Mouse (Mus musculus): Measurements from ENCODE around the gene Cd69.

Cd69 gene

DNA sequence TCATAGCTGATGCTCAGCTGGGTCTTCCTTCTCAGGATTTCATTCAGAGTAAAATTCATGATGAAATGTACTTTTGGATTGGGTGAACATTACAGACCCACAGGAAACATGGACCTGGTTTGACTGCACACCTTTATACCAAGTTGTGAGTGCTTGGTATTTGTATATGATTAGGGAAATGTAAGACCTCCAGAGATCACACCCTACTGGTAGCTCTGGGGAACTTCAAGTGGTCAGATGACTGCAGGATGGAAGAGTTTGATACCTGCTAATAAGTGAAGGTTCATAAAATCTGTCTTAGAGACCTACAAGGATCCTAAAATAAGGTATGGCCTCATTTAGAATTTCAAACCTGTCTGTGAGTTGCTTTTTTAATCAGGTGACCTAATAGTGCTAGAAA is 27.0 kb downstream of the Cd69 start:
- in situ Hi-C loops (cut with MboI) = loop anchor here (10.0 kb wide), 1 partner anchor 153 kb away; no protein-coding TSS in a partner anchor

DNA sequence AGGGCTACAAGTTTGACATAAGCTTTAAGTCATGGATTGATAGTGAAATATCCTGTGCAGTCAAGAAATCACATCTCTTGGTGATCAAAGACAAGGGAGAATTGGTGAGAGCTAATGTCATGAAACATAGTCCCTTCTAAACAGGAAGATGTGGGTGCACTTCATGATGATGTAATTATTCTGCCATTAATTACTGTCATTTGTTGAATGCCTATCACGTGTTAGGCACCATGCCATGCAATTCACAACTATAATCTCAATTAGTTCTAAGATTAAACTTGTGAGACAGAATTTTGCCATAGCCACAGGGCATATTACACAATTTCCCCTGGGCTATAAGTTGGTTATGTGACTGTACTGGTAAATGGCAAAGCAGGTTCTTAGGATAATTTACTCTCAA is 28.2 kb downstream of the Cd69 start:
- in situ Hi-C loops (cut with MboI) = loop anchor here (10.0 kb wide), 1 partner anchor 152 kb away; no protein-coding TSS in a partner anchor

DNA sequence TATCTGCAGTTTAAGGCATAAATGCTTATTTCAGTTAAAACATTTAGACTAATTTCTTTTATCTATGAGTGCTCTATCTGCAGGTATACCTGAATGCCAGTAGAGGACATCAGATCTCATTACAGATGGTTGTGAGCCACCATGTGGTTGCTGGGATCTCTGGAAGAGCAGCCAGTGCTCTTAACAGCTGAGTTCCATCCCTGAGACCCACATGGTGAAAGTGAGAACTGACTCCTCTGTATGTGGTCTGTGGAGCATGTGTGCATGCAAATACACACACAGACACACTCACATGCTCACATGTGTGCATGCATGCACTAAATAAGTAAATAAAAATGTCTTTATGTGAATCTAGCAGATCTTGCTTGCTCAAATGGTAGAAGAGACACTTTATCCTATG is 29.4 kb downstream of the Cd69 start:
- in situ Hi-C loops (cut with MboI) = loop anchor here (10.0 kb wide), 1 partner anchor 151 kb away; no protein-coding TSS in a partner anchor

DNA sequence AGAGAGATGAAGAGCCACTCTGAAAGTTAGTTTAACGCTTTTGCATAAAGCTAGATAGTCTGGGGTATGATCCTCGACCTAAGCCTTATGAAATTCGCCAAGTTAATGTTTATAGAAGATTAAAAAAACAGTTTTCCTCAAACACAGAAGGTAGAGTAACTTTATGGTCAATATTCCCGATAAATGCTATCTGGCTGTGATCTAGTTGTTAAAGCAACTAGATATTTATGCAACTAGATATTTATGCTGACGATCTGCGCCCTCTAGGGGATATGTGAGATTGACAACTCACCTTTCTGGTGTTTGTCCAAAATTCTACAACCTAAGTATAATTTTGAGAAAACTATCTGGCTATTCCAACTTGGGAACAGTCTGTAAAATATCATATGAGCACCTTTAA is 33.3 kb downstream of the Cd69 start:
- in situ Hi-C loops (cut with MboI) = loop anchor here (5.0 to 10.0 kb wide), 2 partner anchors 147 to 390 kb away; no protein-coding TSS in a partner anchor

DNA sequence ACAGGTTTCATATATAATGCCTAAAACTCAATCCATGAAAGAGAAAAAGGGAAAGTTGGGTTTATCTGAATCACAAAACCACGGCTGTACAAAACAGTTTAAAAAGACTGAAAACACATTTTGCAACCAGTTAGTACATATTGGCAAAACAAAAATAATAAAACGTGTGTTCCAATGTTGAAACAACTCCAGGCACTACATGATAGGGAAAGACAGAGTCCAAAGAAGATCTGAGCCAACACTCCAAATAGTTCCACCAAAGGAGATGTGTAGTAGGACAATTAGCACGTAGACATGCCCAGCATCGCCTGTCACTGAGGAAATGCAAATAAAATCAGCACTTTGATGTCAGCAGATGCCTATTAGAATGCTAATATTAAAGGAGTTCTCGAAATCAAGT is 33.8 kb downstream of the Cd69 start:
- in situ Hi-C loops (cut with MboI) = loop anchor here (5.0 to 10.0 kb wide), 2 partner anchors 147 to 389 kb away; no protein-coding TSS in a partner anchor

DNA sequence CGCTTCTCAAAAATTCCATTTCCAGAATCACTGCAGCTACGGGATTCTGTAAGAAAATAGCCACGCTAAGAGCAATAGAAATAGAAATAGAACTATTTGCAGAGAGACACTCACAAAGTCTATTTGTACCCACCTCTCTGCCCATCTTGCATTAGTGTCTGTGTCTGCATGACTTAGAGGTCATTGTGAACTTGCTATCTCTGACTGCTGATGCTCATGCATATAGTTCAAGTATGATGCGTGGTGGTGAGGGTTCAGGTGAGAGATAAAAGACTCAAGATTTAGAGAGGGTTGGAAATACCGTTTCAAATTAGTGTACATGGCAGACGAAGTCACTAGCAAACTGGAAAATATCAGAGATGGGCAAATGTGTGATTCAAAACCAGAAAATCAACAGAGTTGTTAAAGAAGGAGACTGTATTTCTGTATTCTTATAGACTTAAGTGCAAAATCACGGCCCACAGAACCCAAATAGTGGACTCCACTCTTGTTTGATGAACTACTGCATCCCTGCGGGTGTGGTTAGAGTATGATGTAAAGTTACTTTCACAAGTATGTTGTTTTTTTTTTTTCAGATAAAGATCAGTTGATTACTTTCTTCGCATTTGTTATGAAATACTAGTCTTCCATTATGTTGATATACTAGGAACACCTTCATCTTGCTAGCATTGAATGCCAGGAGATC is 35.5 kb downstream of the Cd69 start:
- in situ Hi-C loops (cut with MboI) = loop anchor here (5.0 to 10.0 kb wide), 3 partner anchors 55 to 387 kb away; partner anchors contain the start of gene Clec2d

DNA sequence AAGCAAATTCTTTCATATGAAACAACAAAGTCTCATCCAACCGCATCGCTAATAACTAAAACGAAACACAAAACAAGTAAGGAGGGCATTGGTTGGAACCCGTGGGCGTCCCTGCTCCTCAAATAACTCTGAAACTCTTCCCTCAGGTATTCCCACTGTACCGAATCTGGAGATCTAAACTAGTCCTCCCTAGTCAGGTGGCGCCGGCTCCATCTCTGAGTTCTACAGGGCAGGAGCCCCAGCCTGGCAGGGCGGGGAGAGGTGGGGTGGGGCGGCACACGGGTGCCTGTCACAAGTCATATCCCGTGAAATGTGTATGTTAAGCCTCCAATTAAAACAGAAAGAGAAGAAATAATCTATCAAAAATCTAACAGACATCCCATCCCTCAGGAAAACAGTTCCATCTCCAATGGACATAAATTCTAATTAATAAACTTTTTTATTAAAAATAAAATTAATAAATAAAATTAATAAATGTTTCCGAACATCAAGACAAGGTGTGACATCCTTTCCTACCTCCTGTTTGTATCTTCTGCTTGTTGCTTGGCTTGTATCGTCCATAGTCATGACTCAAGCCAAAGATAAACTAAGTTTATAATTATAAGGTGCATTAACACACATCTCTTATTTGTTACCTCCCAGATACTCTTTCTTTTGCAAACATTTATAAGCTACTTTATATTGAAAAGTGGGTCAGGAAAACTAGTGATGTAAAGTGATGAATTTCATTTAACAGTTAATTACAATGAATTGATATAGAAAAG is 36.8 kb downstream of the Cd69 start:
- in situ Hi-C loops (cut with MboI) = loop anchor here (10.0 kb wide), 1 partner anchor 54 kb away; the partner anchor contains the start of gene Clec2d

DNA sequence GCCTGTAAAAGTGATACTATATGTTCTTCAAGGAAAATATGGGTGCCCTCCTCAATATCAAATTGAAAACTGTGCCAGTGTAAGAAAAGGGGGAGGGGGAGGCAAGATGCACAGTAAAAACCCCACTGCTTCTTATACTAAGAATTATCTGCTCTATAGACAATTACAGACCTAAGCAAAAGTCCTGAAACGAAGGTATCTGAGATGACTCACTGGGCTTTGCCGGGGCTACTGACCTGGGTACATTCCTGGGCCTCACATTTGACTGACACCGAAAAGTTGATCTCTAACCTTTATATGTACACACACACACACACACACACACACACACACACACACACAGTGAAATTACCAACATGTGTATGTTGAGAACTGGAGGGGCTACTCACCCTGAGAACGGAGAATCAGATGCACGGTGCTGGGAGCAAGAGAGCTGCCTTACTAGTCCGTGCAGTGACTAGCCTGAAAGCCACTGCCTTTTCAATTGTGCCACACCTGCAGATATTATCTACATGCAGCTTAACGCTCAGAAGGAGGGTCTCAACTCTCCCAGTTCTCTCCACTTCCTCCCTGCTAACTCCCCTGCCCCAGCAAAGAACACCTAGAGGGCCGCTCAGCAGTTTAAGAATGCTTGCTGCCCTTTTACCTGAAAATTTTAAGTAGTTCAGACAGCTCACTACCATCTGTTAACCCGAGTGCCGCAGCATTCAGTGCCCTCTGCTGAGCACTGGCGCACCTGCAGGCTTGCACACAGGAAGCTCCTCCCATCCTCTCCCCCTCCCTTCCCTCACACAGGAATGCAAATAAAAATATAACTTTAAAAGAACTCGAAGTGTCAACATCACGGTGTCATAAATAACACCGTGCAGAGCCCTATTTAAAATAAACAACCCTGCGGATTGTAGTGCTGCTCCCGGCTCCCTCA is 37.6 kb downstream of the Cd69 start:
- in situ Hi-C loops (cut with MboI) = loop anchor here (10.0 kb wide), 1 partner anchor 53 kb away; the partner anchor contains the start of gene Clec2d

DNA sequence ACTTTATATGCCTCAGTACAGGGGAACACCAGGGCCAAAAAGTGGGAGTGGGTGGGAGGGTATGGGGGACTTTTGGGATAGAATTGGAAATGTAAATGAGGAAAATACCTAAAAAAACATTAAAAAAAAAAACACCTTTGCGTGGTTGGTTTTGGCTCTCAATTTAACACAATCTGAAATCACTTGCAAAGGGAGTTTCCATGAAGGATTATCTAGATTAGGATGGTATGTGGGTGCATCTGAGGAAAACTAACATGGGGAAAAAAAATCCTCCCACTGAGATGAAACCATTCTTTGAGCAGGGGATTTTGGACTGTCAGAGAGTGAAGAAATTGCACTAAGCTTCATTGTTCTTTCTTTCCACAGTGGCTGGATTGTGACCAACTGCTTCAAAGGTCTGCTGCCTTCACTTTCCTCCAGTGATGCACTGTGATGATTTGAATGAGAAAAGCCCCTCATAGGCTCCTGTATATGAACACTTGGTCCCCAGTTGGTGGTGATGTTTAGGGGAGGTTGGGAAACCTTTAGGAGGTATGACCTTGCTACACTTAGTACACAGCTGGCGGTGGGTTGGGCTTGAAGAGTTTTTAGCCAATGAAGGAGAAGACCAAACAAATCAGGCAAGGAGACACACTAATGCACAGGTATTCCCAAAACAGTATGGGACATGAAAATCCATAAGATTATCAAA is 38.4 kb downstream of the Cd69 start:
- in situ Hi-C loops (cut with MboI) = loop anchor here (10.0 kb wide), 1 partner anchor 52 kb away; the partner anchor contains the start of gene Clec2d

DNA sequence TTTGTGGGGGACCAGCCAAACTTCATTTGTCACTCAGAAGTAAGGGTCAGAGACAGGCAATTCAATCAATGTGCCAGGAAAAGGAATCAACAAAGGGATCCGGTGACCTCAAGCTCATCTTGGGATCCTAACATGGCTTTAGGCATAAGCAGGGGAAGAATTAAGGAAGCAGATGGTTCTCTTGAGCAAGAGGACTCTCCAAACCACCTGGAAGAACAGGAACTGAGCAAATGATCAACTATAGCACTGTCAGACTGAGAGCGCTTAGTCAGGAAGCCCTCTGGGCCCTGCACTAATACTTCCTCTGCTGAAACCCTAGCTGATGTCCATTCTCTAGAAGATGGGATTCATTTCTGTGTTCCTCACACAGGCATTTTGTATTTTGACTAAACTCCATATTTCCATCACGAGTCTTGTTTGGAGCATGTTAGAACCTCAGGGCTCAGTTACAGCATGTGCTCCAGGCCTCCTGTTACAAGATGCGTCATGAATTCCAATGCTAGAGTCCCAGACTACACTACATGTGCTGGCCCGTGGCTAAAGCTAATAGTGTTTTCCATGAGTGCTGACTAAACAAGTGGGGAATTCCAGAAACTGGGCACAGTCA is 39.3 kb downstream of the Cd69 start:
- in situ Hi-C loops (cut with MboI) = loop anchor here (10.0 kb wide), 1 partner anchor 51 kb away; the partner anchor contains the start of gene Clec2d

DNA sequence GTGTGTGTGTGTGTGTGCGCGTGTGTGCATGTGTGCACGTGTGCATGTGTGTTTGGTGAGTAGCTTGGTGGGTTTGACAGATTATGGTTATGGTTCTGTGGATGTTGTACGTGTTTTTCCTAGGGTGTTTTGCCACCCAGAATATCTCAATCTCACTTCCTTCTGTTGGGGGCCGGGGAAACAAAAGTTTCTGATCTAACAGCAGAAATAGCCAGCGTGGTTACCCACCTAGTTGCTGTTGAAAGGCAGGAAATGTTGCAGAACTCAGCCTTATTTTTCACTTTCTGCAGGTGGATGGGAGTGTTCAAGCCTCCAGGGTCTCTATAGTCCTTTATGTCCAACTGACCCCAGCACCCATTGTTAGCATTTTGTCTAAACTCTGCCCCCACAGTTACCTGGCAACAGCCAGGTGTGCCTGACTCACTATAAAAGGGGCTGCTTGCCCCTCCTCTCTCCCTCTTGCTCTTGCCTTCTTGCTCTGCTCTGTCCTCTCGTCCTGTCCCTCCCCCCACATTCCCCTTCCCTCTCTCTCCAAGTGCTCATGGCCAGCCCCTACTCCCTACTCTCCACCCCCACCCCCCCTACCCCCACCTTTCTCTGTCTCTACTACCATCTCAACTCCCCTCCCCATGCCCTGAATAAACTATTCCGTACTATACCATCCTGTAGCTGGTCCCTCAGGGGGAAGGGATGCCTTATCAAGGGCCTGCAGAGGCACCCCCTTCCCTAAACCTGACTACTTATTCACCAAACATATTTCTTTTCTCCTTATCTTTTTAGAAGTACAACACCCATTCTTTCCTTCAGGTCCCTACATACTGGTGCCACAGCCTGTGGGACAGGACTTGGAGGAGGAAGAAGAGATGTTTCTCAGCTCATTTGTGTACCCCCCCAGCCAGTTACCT is 40.5 kb downstream of the Cd69 start:
- in situ Hi-C loops (cut with MboI) = loop anchor here (10.0 kb wide), 1 partner anchor 50 kb away; the partner anchor contains the start of gene Clec2d

DNA sequence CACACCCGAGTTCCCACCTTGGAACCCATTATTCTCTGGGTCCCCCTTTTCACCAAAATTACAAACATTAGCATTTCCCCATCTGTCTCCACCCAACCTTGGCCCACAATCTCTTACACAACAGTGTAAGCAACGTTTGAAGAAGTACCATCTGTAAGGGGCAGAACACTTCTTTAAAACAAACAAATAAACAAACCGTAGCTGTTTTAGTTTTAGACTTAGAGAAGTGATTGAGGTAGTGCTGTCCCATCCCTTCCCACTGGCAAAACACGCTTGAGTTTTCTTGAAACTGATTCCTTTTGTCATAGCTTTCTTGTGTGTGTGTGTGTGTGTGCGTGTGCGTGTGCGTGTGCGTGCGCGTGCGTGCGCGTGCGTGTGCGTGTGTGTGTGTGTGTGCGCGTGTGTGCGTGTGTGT is 41.3 kb downstream of the Cd69 start:
- in situ Hi-C loops (cut with MboI) = loop anchor here (10.0 kb wide), 1 partner anchor 49 kb away; the partner anchor contains the start of gene Clec2d

DNA sequence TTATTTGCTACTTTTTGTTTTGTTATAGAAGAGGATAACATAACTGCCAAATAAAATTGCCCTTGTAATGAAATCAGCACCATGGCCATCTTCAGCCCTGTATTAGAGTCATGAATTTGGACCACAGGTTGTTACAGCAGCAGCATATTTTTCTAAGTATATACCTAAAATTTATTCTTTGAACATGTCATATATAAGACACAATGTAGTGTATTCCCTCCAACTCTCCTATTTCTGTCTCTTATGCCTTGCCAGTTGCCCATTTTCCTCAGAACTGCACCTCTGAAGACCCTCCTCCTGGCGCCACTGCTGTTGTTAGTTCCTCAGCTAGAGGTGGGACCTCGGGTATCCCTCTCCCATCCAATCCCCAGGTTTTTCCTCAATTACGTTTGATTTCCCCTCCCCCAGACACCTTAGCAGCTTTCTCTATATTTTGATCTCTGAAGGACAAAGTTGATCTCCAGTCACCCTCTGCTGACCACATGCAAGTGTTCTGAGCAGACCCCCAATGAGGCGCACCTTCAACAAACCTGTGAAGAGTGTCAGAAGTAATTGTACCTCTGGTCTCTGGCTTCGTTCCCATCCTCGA is 41.8 kb downstream of the Cd69 start:
- in situ Hi-C loops (cut with MboI) = loop anchor here (10.0 kb wide), 1 partner anchor 49 kb away; the partner anchor contains the start of gene Clec2d

DNA sequence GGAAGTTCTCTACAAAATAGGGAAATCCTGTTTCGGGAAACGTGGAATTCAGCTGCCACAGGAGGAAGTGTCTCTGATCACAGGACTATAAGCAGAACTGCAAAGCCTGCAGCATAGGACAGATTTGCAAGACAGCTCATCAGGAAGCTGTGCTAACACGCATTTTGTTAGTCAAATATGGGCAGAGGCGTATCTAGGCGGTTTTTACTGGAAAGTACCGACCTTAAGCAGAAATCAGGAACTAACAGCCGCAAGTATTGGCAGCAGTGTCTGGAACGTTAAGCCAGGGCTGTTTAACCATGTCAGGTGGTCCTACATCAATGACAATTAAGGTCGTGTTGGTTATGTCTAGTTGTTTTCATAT is 42.4 kb downstream of the Cd69 start:
- in situ Hi-C loops (cut with MboI) = loop anchor here (10.0 kb wide), 1 partner anchor 48 kb away; the partner anchor contains the start of gene Clec2d

DNA sequence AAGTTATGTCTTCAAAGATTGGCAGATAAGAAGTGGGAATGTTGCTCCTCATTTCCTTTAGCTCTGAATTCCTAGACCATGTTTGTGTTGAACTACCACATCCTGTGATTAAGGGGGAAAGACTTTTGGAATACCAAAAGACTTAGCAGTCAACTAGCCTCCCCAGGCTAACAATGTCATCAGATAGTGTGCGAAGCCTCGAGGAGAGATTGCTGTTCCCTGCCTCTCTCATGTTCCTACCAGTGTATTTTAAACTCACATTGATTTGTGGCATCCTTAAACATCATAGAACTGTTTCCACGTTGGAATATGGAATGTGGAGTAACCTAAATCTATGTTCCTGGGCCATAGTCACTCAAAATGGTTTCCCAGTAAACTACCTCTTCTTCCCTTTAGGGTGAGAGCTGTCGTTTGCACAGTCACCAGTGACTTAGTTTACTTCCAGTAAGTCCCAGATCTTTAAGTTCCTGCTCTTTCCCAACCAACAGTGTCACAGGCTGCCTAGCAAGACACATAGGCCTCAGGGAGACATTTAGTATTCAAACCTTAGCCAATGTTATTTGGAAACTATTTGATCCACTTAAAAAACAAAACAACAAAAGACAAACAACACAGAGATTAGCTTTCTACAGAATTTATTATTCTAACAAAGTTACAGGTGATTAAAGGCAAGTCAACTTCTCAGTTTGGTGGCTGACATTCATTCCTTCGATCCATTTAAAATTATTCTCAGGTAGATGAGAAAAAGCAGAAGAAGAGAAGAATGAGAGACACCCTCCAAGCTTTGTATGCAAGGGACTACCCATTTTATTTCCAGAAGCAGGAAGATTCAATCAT is 43.0 kb downstream of the Cd69 start:
- in situ Hi-C loops (cut with MboI) = loop anchor here (10.0 kb wide), 1 partner anchor 47 kb away; the partner anchor contains the start of gene Clec2d

DNA sequence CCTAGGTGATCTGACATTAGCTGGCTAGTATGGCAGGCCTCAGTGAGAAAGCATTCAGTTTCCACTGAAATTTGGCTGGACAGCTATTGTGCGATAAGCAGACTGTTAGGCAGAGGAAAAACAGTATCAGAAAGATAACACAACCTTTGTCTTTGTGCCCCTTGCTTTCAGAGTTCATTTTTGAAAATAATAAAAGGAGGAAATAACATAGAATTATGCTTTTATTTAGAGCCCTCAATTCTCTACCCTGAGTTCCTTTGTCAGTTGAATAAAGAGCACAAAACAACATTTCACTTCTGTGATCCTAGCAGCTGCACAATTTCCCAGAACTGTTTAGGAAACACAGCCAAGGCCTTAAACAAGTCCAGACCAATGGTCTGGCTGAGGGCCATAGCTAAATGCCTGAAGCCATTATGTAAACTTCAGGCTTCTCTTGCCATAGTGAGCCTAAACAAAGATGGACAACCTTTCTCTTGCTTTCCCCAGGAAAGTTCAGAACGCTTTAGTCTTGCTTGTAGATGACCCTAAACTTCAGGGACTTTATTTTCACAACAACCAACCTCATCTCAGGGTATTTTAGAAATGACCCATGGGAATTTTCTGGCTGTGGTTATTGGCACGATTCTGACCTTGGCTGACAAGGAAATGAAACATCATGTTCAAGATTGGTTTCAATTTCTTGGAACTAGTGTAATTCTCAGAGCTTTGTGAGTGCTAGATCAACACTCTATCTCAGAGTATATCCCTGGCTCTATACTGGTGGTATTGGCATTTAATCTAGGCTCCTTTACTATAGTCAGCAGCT is 45.3 kb downstream of the Cd69 start:
- in situ Hi-C loops (cut with MboI) = loop anchor here (10.0 kb wide), 1 partner anchor 45 kb away; the partner anchor contains the start of gene Clec2d
